Mouse (Mus musculus) gastrocnemius, postnatal 36 days (tissue): ENCODE measurements at regions not wholly inside any gene's neighbourhood (a gene's known extent, or its start where the extent isn't known, plus 50 kb on each side); places are given as distances from the start of the nearest gene placed in this dataset.
A peak's percentile ranks its signal among the peaks of the same experiment; 100 is the strongest.

Source experiments
- DNase-seq, 2 experiments: peaks; one replicate each; pipeline ENCODE4 v3.0.0; 2022
- intact Hi-C: fragments of 180-260 bp; cut with DNase I; formaldehyde crosslinking; loops from one replicate; pipeline ENCODE4 v1.15.1; 2025

GRCm38 (mm10) chr13:107944831-107945230, 99.4 kb upstream of the Smim15 start:
- no peak for DNase-seq
- intact Hi-C loops, result loop anchor here (5.0 kb wide), 1 partner anchor 53 kb away; no protein-coding TSS in a partner anchor

- DNase-seq, result no peak
- intact Hi-C loops, result loop anchor here (5.0 kb wide), 1 partner anchor 51 kb away; no protein-coding TSS in a partner anchor
Measured at GRCm38 (mm10) chr13:107942979-107943378, 101.3 kb upstream of the Smim15 start.

GRCm38 (mm10) chr13:107942297-107942962, 101.8 kb upstream of the Smim15 start:
- no peak for DNase-seq
- intact Hi-C loops, result loop anchor here (5.0 kb wide), 1 partner anchor 50 kb away; no protein-coding TSS in a partner anchor

GRCm38 (mm10) chr13:107939916-107940646, 104.2 kb upstream of the Smim15 start:
- DNase-seq, result peak in 1 of 2 experiments; percentile 43
- intact Hi-C loops, result loop anchor here (5.0 kb wide), 1 partner anchor 48 kb away; no protein-coding TSS in a partner anchor

- DNase-seq, result no peak
- intact Hi-C loops, result no loop called here
Measured at GRCm38 (mm10) chr13:107935611-107936010, 108.6 kb upstream of the Smim15 start.

GRCm38 (mm10) chr13:107934691-107935090, 109.6 kb upstream of the Smim15 start:
- no peak for DNase-seq
- intact Hi-C loops, result no loop called here

GRCm38 (mm10) chr13:107933598-107934571, 110.4 kb upstream of the Smim15 start:
- intact Hi-C loops, result no loop called here

GRCm38 (mm10) chr13:107932423-107933032, 111.7 kb upstream of the Smim15 start:
- intact Hi-C loops, result no loop called here
- DNase-seq, result no peak

More at GRCm38 (mm10) chr13:107933598-107934571, 110.4 kb upstream of the Smim15 start:
- DNase-seq, result no peak

GRCm38 (mm10) chr13:107931216-107931615, 113.0 kb upstream of the Smim15 start:
- DNase-seq, result no peak
- intact Hi-C loops, result no loop called here

GRCm38 (mm10) chr13:107927499-107928215, 116.6 kb upstream of the Smim15 start:
- DNase-seq, result no peak
- intact Hi-C loops, result no loop called here

- no peak for DNase-seq
- intact Hi-C loops, result no loop called here
Measured at GRCm38 (mm10) chr13:107925470-107925869, 118.8 kb upstream of the Smim15 start.

- intact Hi-C loops, result no loop called here
- DNase-seq, result peak; percentile 16 to 39
Measured at GRCm38 (mm10) chr13:107923129-107924114, 120.8 kb upstream of the Smim15 start.

GRCm38 (mm10) chr13:107919403-107919802, 124.8 kb upstream of the Smim15 start:
- no peak for DNase-seq
- intact Hi-C loops, result no loop called here

GRCm38 (mm10) chr13:107918478-107918877, 125.8 kb upstream of the Smim15 start:
- intact Hi-C loops, result no loop called here
- DNase-seq, result no peak

GRCm38 (mm10) chr13:107918065-107918464, 126.2 kb upstream of the Smim15 start:
- intact Hi-C loops, result no loop called here
- no peak for DNase-seq

GRCm38 (mm10) chr13:107917564-107917963, 126.7 kb upstream of the Smim15 start:
- intact Hi-C loops, result no loop called here

GRCm38 (mm10) chr13:107910125-107910524, 134.1 kb upstream of the Smim15 start:
- no peak for DNase-seq
- intact Hi-C loops, result no loop called here

More at GRCm38 (mm10) chr13:107917564-107917963, 126.7 kb upstream of the Smim15 start:
- no peak for DNase-seq
